Mouse (Mus musculus) spleen, embryonic (tissue): ENCODE data around the gene Vmn2r76.
"Not testable (repeated sequence)": the region's sequence is repeated elsewhere in the genome, so short reads cannot be mapped to it uniquely, and the experiment has no call there.

Experiments
- CTCF ChIA-PET: fragments of 350-600 bp; sonication (Branson Sonifier 250); formaldehyde crosslinking; loops from one replicate; lab custom pipeline; 2022; lab: Charles Lee

Gene Vmn2r76

GRCm38 (mm10) chr7:86246208-86246607 is at the start of gene Vmn2r76:
Gene Vmn2r76 (minus strand): TSS chr7:86246308.
- CTCF ChIA-PET, result no interaction called here

GRCm38 (mm10) chr7:86277072-86277471 is 31.0 kb upstream of the Vmn2r76 start, which contains the start of gene Olfr310:
Gene Olfr310 (minus strand): TSS chr7:86277172.
- CTCF ChIA-PET, result no interaction called here

DNA sequence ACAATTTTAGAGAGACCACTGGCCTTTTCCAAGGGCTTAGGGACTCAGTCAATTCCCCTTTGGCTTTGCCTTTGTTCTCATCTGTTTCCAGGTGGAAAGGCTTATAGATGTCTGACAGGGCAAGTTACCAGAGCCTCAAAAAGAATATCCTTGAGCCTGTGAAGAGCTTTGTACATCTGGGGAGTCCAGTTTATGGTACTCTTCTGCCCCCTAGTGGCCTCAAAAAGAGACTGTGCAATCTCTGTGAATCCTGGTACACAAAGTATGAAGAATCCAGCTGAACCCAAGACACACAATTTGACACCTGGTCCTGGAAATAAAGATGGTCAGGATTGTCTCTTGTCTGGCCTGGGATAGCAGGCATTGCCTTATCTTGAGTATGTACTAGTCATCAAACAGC is 34.8 kb downstream of the Vmn2r76 start:
- CTCF ChIA-PET, result no interaction called here

DNA sequence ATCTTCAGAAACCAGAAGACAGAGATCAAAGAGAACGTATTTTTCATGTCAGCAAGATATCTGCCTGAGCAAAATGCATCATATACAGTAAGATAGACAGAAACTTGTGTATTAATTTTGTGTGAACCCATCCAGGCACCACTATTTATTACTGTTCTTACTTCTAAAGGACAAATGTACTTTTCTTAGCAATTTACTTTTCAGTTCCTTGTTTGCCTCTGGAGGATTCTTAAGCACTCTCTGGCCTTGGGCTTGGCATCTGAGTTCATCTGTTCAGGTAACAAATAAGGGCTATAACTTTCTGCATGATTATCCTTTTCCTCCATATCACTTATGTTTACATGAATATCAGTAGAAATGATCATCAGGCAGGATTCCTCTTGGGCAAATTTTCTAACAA is 74.4 kb downstream of the Vmn2r76 start, which contains the start of gene Vmn2r75:
Gene Vmn2r75, minus strand, starts transcription at position 101 of the 400 bp plus-strand sequence.
- CTCF ChIA-PET, result not testable (repeated sequence)
